Mouse (Mus musculus): Measurements from ENCODE around the gene Slc39a1.

Slc39a1 gene

GRCm38 (mm10) chr3:90247960-90248745, at the start of gene Slc39a1:
Gene Slc39a1, plus strand, starts transcription at chr3:90248172.
- DNase-seq (ENCODE audit: extremely low spot score): peak; percentile 96

GRCm38 (mm10) chr3:90202884-90203283, 45.1 kb upstream of the Slc39a1 start:
- DNase-seq (ENCODE audit: extremely low spot score): no peak

GRCm38 (mm10) chr3:90203619-90204018, 44.4 kb upstream of the Slc39a1 start:
- no peak for DNase-seq (ENCODE audit: extremely low spot score)

- no peak for DNase-seq (ENCODE audit: extremely low spot score)
Measured at GRCm38 (mm10) chr3:90204582-90204981, 43.4 kb upstream of the Slc39a1 start.

- no peak for DNase-seq (ENCODE audit: extremely low spot score)
Measured at GRCm38 (mm10) chr3:90208662-90209061, 39.3 kb upstream of the Slc39a1 start.

- DNase-seq (ENCODE audit: extremely low spot score): no peak
Measured at GRCm38 (mm10) chr3:90209908-90210566, 37.9 kb upstream of the Slc39a1 start.

GRCm38 (mm10) chr3:90211475-90212398, 36.2 kb upstream of the Slc39a1 start:
- DNase-seq (ENCODE audit: extremely low spot score): no peak

- DNase-seq (ENCODE audit: extremely low spot score): no peak
Measured at GRCm38 (mm10) chr3:90212723-90213122, 35.2 kb upstream of the Slc39a1 start.

- peak; percentile 92 for DNase-seq (ENCODE audit: extremely low spot score)
Measured at GRCm38 (mm10) chr3:90213377-90213866, 34.5 kb upstream of the Slc39a1 start, which contains the start of the genes Rps27 and Rab13. Gene Rps27, minus strand, starts transcription at chr3:90213651. Gene Rab13, plus strand, starts transcription at chr3:90213695.

- no peak for DNase-seq (ENCODE audit: extremely low spot score)
Measured at GRCm38 (mm10) chr3:90213956-90214684, 33.9 kb upstream of the Slc39a1 start.

GRCm38 (mm10) chr3:90215825-90216380, 32.1 kb upstream of the Slc39a1 start:
- DNase-seq (ENCODE audit: extremely low spot score): no peak

- peak; percentile 61 for DNase-seq (ENCODE audit: extremely low spot score)
Measured at GRCm38 (mm10) chr3:90220088-90220487, 27.9 kb upstream of the Slc39a1 start.

GRCm38 (mm10) chr3:90220531-90220951, 27.4 kb upstream of the Slc39a1 start:
- peak; percentile 82 for DNase-seq (ENCODE audit: extremely low spot score)

GRCm38 (mm10) chr3:90221123-90221522, 26.8 kb upstream of the Slc39a1 start:
- DNase-seq (ENCODE audit: extremely low spot score): no peak

GRCm38 (mm10) chr3:90222455-90222854, 25.5 kb upstream of the Slc39a1 start:
- no peak for DNase-seq (ENCODE audit: extremely low spot score)

- DNase-seq (ENCODE audit: extremely low spot score): no peak
Measured at GRCm38 (mm10) chr3:90222941-90223340, 25.0 kb upstream of the Slc39a1 start.

- DNase-seq (ENCODE audit: extremely low spot score): no peak
Measured at GRCm38 (mm10) chr3:90224331-90224730, 23.6 kb upstream of the Slc39a1 start.

- DNase-seq (ENCODE audit: extremely low spot score): no peak
Measured at GRCm38 (mm10) chr3:90231075-90231474, 16.9 kb upstream of the Slc39a1 start.

- peak; percentile 91 for DNase-seq (ENCODE audit: extremely low spot score)
Measured at GRCm38 (mm10) chr3:90231507-90232333, 16.3 kb upstream of the Slc39a1 start, which contains the start of gene Jtb. Gene Jtb, plus strand, starts transcription at chr3:90231597.

- DNase-seq (ENCODE audit: extremely low spot score): no peak
Measured at GRCm38 (mm10) chr3:90241251-90241650, 6.7 kb upstream of the Slc39a1 start.

All from embryo, embryonic 9.5 days (tissue).